Mouse (Mus musculus) induced T-regulatory cell, adult 2 months (primary cell): ENCODE results near the gene Chst3.
"Not testable (repeated sequence)": the region's sequence is repeated elsewhere in the genome, so short reads cannot be mapped to it uniquely, and the experiment has no call there.

Experiments
- DNase-seq: peaks from one replicate; pipeline ENCODE4 v3.0.0-alpha.2; 2012; ENCODE audit warnings: low read depth

Chst3 gene

GRCm38 (mm10) chr10:60234006-60234405 lies 14.9 kb upstream of the Chst3 start:
- DNase-seq: no peak

DNA sequence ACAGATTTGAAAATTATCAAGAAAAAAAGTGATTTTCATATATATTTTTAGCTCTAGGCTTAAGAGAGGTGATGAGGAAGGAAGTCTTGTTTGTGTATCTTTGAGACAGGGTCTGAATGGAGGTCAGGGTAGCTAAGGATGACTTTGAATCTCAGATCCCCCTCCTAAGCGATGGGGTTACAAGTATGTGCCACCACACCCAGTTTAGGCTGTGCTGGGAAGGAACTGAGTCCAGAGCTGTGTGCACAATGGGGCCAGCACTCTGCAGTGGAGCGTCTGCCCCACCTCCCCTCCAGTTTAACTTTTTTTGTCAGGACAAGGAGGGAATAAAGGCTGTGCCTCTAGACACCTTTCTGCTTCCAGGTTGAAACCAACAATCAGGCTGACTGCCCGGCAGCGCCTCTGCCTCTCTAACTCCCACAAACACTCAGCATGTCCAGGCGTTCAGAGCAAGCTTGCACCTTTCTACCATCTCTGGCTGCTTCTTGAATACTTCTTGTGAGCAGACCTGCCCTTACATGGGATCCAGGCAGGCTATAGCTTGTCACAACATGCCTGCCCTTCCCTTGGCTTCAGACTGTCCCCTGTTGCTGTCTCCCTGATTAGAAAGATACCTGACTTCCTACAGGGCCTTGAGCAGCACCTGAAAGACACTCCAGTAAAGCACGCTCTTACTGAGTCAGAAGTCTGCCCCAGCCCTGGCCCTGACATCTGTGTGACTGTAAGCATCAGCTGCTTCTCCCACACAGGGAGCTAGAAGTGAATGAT lies 11.4 kb upstream of the Chst3 start:
- no peak for DNase-seq

DNA sequence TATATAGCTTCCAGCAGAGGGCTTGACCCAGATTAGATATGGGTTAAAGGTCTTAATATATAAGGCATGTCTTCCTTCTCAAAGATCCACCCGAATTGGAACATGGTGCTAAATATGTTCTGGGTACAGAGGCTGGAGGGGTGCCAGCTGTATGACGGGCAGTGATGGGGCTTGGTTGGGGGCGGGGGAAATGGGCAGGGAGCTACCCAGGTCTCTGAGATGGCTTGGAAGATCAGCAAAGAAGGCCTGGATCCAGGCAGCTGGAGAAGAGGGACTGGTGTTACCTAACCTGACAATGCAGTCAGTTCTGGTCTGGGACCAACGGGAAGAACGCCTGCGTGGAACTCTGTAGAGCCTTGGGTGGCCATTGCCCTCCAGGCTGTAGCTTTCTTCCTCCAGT lies 10.1 kb upstream of the Chst3 start:
- no peak for DNase-seq

GRCm38 (mm10) chr10:60227666-60228065 lies 8.6 kb upstream of the Chst3 start:
- DNase-seq: no peak

GRCm38 (mm10) chr10:60224601-60225000 lies 5.5 kb upstream of the Chst3 start:
- no peak for DNase-seq

GRCm38 (mm10) chr10:60221571-60222259 lies 2.7 kb upstream of the Chst3 start:
- not testable (repeated sequence) for DNase-seq

- no peak for DNase-seq
Observed at GRCm38 (mm10) chr10:60220607-60221006, 1.5 kb upstream of the Chst3 start.

DNA sequence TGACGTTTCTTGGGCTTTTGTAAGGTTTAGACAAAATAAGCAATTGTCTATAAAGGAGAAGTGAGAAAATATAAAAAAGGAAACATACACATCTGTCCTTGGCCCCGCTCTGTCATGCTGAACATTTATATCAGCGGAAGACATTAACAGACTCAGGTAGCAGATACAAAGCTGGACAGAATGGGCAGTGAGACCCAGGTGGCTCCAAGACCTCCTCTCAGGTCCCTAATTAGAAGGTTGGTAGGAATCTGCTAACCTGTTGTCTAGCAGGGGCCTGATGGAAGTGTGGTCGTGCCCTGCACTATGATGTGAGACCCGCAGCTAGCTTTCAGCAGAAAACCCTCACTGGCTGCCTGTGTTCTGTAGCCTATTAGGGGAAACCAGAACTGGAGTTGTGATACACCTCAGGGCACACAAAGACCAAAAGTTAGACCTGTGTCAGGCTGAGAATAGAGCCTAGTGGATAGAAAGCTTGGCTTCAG lies 1.0 kb upstream of the Chst3 start:
- DNase-seq: no peak

GRCm38 (mm10) chr10:60218033-60218590 lies 948 bp downstream of the Chst3 start:
- peak; percentile 15 for DNase-seq

DNA sequence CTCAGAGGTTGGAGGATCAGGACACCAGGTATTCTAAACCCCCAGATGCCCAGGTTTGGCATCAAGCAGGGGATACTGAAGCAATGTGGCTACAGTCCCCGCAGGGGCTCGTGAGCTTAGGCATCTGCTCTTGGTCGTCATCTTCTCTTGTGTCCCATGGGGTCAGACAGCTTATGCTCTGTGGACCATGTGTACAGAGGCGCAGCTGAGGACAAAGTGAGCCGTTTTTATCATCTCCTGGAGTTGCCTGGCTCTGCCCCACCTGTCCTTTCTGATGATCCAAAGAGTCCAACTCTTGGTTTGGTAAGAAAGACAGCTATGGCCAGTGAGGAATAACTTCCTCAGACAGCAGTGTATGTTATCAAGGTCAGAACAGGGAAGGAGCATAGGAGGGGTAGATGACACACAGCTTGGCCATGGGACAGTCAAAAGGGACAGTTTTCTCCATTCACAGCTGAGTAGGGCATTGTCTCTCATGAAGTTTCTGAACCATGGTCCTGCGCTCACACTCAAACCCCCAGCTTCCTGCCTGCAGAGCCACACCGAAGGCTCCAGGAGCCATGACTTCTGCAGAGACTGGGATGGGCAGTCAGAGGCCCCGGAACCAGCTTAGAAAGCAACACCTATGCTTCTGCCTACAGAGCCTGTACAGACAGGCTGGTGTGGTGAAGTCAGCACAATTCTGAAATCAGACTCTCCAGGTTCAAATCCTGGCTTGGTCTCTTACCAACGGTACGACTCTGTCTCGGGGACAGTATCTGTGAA lies 2.5 kb downstream of the Chst3 start:
- no peak for DNase-seq

GRCm38 (mm10) chr10:60215077-60215960 lies 3.7 kb downstream of the Chst3 start:
- no peak for DNase-seq

- no peak for DNase-seq
Observed at GRCm38 (mm10) chr10:60212589-60213379, 6.3 kb downstream of the Chst3 start.

DNA sequence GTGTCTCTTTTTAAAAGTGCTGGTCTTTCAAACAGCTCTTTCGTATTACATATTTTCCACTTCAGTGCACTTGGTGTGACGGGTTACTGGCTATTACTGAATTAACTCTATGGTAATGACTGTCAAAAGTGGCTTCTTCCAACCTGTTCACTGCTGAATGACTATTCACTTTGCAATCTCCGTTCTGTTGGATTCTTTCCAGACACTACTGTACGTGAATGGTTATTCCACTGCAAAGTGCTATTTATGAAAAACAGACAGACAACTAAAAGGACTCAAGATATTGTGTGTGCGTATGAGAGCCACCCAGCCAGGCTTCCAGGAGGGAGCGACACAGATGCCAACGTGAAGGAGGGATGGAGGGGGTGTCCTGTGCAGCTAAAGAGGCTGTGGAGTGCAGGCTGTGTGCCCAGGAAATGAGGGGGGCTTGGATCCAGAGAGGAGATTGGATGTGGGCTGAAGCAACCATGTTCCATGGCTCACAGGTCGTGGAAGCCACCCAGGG lies 7.5 kb downstream of the Chst3 start:
- DNase-seq: no peak

GRCm38 (mm10) chr10:60210468-60210867 lies 8.6 kb downstream of the Chst3 start:
- DNase-seq: no peak

- no peak for DNase-seq
Observed at GRCm38 (mm10) chr10:60209237-60209636, 9.8 kb downstream of the Chst3 start.

GRCm38 (mm10) chr10:60207166-60207705 lies 11.8 kb downstream of the Chst3 start:
- no peak for DNase-seq

GRCm38 (mm10) chr10:60205601-60206241 lies 13.3 kb downstream of the Chst3 start:
- DNase-seq: no peak

GRCm38 (mm10) chr10:60202785-60203184 lies 16.3 kb downstream of the Chst3 start:
- DNase-seq: no peak

- no peak for DNase-seq
Observed at GRCm38 (mm10) chr10:60200996-60201395, 18.1 kb downstream of the Chst3 start.
